Mouse (Mus musculus) heart, adult 2 months (tissue): ENCODE measurements at regions not wholly inside any gene's neighbourhood (a gene's known extent, or its start where the extent isn't known, plus 50 kb on each side); places are given as distances from the start of the nearest gene placed in this dataset.

Experiments used
- CTCF ChIP-seq: fragments of 200-600 bp; IDR thresholded peaks from 2 replicates; pipeline ENCODE4 v1.8.1; 2022; ENCODE audit warnings: antibody characterized with exemption, mild to moderate bottlenecking, moderate library complexity
- POLR2A ChIP-seq: fragments of 200-500 bp; IDR thresholded peaks from 2 replicates; pipeline ENCODE4 v1.6.1; 2011; ENCODE audit warnings: mild to moderate bottlenecking, low read depth, low read length, control low read depth; ENCODE audit not compliant: insufficient read depth

GRCm38 (mm10) chr15:51074196-51074595 lies 2810.5 kb upstream of the Gm7489 start:
- TF ChIP-seq CTCF (no peak), POLR2A (no peak)
